Mouse (Mus musculus): ENCODE results near the gene Pgbd1.

DNA sequence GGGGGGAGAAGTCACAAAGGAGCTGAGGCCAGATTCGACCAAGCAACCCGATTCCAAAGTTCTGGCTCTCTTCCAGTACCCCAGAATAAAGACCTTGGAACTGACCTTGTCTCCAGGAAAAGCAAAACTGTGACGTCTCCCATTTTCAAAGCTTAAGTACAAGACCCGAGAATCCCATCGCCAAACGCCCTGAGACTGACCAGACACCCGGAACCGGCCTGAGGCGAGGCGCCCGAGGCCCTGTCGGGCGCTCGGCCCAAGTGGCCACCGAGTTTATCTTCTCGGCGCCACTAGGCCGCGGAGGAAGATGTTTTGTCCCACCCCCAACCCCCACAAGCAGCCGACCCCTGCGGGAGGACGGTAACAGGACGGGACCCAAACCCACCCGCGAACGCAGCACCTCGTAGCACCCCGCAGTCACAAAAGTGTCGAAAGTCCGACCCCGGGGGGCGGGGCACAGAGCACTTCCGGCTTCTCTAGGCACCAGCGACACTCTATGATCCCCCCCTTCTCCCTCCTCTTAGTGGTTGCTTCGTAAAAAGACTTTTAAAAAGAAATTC, 38.5 kb downstream of the Pgbd1 start, which contains the start of gene Zkscan3:
- TF ChIP-seq CTCF (IDR thresholded peaks at IDR 0.05; ENCODE audit: extremely low read depth, insufficient read depth, low read length) (no peak), POLR2A (IDR thresholded peaks at IDR 0.05; ENCODE audit: extremely low read depth, insufficient read depth, low read length) (peak; percentile 71; the same call in 1 of the 2 replicates)

Measured in cortical plate, adult 2 months (tissue).